Mouse (Mus musculus): ENCODE measurements around the gene Fchsd2.

The Fchsd2 gene

GRCm38 (mm10) chr7:101072123-101072740 is 20.4 kb upstream of the Fchsd2 start:
- DNase-seq (ENCODE audit: low spot score in 2 of 2): no peak

GRCm38 (mm10) chr7:101074170-101074767 is 18.4 kb upstream of the Fchsd2 start:
- DNase-seq (ENCODE audit: low spot score in 2 of 2): no peak

GRCm38 (mm10) chr7:101083562-101084166 is 9.0 kb upstream of the Fchsd2 start:
- no peak for DNase-seq (ENCODE audit: low spot score in 2 of 2)

- DNase-seq (ENCODE audit: low spot score in 2 of 2): no peak
Measured at GRCm38 (mm10) chr7:101084816-101085456, 7.7 kb upstream of the Fchsd2 start.

DNA sequence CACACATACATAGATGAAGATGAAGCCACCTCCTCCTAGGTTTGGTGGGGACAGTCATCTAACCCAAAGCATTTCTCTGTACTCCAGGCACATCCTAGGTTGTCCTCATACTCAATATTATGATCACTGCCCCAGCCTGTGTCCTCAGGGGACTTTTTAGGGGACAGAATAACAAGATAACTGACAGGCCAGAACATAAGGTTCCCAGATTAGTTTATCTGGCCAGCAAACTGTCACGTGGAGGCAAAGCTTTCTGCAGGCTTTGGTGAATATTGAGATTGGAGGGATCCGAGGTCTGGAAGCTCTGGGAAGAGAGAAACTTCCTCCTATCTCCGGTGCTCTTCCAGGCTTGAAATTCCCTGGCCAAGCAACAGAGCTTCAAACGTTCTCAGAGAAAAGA is 6.9 kb upstream of the Fchsd2 start:
- DNase-seq (ENCODE audit: low spot score in 2 of 2): no peak

GRCm38 (mm10) chr7:101088687-101089086 is 4.0 kb upstream of the Fchsd2 start:
- peak in 1 of 2 experiments; percentile 20 for DNase-seq (ENCODE audit: low spot score in 2 of 2)

DNA sequence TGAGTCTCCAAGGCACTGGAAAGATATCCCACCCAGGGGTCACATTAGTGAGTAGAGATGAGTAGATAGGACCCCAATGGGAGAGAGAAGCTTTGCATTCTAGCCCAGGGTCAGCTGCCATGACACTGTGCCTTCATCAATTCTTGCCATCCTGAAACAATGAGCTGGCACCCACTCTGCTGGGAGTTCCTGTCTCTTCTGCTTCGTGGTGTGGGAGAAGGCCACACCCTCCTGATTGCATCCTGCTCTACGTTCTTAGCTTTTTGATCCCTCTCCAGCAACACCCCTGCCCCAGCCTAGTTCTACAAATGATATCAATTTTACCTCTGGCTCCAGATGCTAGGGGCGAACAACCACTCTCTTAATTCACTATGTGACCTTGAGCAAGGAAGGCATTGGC is 3.4 kb upstream of the Fchsd2 start:
- DNase-seq (ENCODE audit: low spot score in 2 of 2): no peak

GRCm38 (mm10) chr7:101093231-101093630 is 568 bp downstream of the Fchsd2 start:
- no peak for DNase-seq (ENCODE audit: low spot score in 2 of 2)

DNA sequence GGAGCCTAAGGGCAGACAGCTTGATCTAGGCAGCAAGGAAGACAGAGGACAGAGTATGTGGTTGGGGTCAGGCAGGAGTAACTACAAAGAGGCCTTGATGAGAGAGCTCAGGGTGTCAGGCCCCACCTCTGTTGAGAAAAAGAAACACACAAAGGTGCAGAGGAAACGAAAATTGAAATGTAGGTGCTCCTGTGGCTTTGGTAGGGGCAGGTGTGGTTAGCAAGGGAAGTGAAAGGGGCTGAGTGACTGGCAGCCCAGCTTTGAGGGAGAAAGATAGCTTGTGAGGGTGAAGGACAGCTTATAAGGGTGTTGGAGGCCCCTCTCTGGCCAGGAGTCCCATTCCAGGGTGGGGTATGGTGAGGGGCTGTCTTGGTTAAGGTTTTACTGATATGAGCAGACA is 2.1 kb downstream of the Fchsd2 start:
- DNase-seq (ENCODE audit: low spot score in 2 of 2): no peak

GRCm38 (mm10) chr7:101095560-101095959 is 2.9 kb downstream of the Fchsd2 start:
- no peak for DNase-seq (ENCODE audit: low spot score in 2 of 2)

GRCm38 (mm10) chr7:101096576-101096975 is 3.9 kb downstream of the Fchsd2 start:
- DNase-seq (ENCODE audit: low spot score in 2 of 2): no peak

DNA sequence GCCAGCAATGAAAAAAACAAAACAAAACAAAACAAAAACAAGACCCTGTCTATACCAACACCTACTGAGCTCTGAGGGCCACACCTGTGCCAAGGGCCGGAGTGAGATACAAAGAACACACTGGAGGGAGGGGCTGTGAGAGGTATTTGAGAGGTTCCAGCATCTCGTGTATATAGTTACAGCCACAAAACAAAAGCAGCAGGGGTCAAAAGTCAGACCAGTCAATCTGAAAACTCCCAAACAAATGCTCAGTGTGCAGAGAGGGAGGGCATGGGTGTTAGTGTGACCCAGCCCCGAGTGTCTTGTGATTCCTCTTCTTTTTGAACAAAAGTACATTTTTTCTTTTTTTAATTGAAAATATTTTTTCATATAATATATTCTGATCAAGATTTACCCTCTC is 4.4 kb downstream of the Fchsd2 start:
- no peak for DNase-seq (ENCODE audit: low spot score in 2 of 2)

- no peak for DNase-seq (ENCODE audit: low spot score in 2 of 2)
Measured at GRCm38 (mm10) chr7:101099981-101100380, 7.3 kb downstream of the Fchsd2 start.

GRCm38 (mm10) chr7:101101156-101101691 is 8.6 kb downstream of the Fchsd2 start:
- peak; percentile 50 to 60 for DNase-seq (ENCODE audit: low spot score in 2 of 2)

GRCm38 (mm10) chr7:101106666-101107065 is 14.0 kb downstream of the Fchsd2 start:
- no peak for DNase-seq (ENCODE audit: low spot score in 2 of 2)

- no peak for DNase-seq (ENCODE audit: low spot score in 2 of 2)
Measured at GRCm38 (mm10) chr7:101107073-101107810, 14.6 kb downstream of the Fchsd2 start.

DNA sequence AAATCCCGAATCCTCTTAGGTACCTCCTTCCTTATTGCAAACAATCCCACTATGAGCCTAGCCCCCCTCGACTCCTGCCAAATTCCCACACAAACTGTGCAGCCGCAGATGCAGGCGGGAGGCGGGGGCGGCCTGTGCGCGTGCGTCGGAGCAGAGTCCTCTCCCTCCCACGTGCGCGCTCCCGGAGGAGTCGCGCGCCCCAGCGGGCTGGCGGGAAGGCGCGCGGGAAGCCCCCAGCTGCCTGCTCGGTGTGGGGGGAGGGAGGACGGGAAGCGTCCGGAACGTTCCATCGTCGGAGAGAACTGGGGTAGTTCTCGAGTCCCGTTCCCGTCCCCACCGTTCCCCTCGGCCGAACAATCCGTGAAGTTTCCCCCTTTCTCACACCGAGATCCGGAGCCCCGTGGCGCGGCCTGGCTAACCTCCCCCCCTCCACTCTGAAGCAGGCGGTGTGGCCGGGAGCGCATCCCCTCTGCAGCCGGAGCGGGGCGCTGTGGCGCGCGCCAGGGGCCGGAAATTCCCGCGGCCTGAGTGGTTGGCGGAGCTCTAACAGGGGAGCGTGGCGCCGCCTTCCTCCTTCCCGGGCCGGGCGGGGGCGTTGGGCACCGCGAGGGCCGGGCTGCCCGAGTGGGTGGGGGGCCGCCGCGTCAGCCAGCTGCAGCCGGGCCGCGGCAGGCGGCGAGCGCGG is 15.4 kb downstream of the Fchsd2 start:
- DNase-seq (ENCODE audit: low spot score in 2 of 2): peak; percentile 95 to 99

- DNase-seq (ENCODE audit: low spot score in 2 of 2): peak in 1 of 2 experiments; percentile 58
Measured at GRCm38 (mm10) chr7:101108653-101109005, 16.0 kb downstream of the Fchsd2 start.

DNA sequence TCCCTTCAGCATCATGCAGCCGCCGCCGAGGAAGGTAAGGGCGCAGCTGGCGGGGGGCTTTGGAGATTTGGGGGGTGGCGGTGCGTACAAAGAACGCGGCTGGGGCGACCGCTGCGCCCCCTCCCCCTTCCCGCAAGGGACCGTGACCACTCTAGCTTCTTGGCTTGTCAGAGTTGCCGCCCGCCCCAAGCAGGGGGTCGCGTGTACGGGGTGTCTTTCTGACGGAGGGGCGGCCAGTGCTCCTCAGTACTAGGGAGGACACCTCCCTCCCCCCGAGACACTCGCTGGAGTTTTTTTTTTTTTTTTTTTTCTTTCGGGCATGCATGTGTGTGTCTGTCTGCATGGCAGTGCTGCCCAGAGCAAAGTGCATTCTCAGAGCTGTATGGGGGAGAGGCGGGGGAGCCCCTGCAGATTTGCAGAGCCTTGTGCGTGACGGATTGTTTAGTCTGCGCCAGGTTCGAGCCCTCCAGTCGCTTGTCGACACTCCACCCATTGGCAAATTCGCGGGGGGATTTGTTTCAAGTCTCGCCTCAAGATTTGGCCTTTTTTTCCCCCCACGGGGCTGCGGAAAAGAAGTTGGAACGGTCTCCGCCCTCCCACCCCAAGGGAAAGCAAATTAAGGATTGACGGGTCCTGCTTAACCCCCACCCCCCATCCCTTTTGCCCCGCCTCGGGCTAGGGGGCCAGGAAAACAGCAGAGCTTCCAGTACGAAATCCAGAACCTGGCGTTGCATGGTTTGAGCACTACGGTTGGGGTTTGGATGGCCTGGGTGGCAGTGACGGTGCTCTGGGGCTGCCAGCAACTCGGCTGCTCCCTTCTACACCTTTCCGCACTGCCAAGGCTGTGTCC is 16.6 kb downstream of the Fchsd2 start:
- peak; percentile 43 to 51 for DNase-seq (ENCODE audit: low spot score in 2 of 2)

- DNase-seq (ENCODE audit: low spot score in 2 of 2): no peak
Measured at GRCm38 (mm10) chr7:101109856-101110350, 17.2 kb downstream of the Fchsd2 start.
